Mouse (Mus musculus) T-helper 1 cell (primary cell): ENCODE measurements at regions not wholly inside any gene's neighbourhood (a gene's known extent, or its start where the extent isn't known, plus 50 kb on each side); places are given as distances from the start of the nearest gene placed in this dataset.

ENCODE experiments used
- in situ Hi-C: fragments of 300-600 bp; cut with MboI, MseI; formaldehyde crosslinking; loops from one replicate; pipeline ENCODE4 v1.15.1; 2025; ENCODE audit warnings: high pct_unique_total_duplicates

DNA sequence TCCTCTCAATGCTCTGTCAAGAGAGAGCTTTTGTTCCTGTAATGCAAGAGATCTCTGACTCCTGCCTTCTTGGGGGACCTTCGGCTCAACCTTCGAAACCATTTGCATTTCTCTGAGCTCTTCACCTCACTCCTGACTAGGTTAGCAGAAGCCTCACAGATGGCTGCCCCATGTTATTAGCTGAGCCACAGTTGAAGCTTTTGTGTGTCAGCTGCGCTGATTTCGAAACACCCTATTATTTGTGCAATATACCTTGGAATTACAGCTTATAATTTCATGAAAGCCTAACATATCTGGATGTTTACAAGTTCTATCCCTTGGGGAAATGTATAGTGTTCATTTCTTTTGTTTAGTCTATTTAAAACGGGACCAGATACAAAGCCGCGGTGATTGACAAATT is 338.7 kb upstream of the 4930535I16Rik start:
- in situ Hi-C loops: no loop called here

DNA sequence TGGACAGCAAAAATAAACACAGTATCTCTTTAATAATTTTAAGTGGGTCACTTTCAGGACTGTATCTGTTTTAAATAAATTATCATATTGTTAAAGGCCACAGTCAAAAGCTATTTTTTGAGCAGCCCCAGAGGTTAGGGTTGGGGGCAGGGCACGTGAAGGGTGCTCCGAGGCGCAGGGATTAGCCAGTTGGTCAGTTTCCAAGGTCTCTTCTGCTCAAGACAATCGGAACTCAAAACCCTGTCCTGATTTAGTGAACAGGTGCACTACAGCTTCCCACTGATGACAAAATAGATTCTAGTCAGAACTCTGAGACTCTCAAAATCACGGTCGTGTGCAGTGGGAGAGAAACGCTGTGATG is 337.3 kb upstream of the 4930535I16Rik start:
- in situ Hi-C loops: no loop called here

DNA sequence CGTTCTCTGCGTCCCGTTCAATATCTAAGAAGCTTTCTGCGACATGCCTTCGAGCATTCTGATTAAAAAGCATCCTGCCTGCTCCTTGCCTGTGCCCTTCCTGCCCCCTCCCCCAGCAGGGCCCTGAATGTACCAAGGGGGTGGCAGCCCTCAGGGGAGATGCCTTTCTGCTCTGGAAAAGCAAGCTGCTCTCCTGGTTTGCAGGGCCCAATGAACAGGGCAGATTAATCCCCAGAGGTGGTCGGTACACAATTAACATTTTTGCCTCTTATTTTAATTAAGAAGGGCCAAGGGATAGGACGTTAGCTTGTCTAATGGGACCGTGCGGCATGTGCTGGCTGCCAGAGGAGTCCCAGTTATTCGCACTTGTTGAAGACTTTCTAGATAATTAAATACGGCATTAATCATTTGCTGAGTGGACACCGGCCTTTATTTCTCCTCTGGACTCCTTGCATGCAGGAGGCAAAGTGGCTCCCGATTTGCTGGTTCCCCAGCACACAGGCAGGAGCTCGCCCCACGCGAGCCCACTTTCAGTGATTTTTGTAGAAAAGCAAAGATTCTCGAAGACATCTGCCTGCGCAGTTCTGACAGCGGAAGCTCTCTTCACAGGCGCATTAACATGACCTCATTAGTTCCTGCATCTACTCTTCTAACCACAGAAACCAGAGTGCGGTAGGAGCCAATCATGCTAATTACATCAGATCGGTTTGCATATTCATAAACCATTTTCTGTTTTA is 336.8 kb upstream of the 4930535I16Rik start:
- in situ Hi-C loops: no loop called here

DNA sequence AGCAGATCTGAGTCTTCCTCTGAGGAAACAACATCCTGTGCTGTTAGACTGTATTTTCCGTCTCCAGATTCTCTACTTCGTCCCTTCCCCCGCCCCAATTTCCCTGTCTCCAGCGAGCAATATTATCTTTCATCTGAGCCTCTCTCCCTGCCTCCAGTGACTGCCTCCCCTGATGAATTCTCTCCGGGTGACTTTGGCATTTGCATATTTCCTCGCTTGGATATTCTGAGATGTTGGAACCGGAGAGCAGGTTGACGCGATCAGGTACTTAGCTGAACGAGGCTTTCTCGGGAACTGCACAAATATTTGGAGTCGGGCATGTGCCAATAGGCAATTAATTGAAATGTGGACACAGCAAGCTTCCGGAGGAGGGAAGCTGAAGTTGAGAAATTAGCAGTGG is 323.8 kb upstream of the 4930535I16Rik start:
- in situ Hi-C loops: loop anchor here (25.0 kb wide), 1 partner anchor 421 kb away; the partner anchor contains the start of gene Pou3f1

DNA sequence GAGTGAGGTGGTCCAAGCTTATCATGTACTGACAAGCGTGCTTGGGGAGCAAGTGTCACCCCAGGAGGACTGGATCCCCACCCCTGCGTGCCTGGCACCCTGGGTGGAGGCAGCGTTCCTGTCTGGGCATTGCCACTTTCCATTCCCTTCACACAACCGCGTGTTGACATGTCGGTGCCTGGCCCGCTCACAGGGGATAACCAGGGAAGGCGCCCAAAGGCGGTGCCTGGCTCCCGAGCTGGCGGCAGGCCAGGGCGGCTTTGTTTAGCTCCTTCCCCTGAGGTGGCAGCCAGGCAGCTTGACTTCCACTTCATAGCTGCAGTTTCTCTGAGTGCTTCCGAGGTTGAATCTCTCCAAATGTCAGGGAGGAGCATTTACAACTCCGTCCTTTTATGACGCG is 318.7 kb upstream of the 4930535I16Rik start:
- in situ Hi-C loops: loop anchor here (25.0 kb wide), 1 partner anchor 426 kb away; the partner anchor contains the start of gene Pou3f1

DNA sequence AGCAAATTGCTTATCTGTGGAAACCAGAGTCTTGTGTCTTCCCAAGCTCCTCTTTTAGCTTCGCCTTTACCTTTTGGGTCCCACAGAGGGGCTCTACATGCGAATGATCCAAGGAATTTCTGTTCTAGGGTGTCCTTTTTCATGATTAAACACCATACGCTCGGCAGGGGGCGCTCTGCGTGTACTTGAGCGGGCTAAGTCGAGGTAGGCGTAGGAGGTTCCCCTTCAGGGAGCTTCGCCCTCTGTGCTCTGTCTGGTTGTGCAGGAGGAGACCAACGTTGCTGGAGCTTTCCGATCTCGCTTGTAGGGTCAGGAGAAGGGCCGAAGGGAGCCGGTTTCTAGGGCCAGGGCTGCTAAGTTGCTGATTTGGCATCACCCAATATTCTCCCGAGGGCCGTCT is 310.7 kb upstream of the 4930535I16Rik start:
- in situ Hi-C loops: loop anchor here (25.0 kb wide), 1 partner anchor 434 kb away; the partner anchor contains the start of gene Pou3f1

DNA sequence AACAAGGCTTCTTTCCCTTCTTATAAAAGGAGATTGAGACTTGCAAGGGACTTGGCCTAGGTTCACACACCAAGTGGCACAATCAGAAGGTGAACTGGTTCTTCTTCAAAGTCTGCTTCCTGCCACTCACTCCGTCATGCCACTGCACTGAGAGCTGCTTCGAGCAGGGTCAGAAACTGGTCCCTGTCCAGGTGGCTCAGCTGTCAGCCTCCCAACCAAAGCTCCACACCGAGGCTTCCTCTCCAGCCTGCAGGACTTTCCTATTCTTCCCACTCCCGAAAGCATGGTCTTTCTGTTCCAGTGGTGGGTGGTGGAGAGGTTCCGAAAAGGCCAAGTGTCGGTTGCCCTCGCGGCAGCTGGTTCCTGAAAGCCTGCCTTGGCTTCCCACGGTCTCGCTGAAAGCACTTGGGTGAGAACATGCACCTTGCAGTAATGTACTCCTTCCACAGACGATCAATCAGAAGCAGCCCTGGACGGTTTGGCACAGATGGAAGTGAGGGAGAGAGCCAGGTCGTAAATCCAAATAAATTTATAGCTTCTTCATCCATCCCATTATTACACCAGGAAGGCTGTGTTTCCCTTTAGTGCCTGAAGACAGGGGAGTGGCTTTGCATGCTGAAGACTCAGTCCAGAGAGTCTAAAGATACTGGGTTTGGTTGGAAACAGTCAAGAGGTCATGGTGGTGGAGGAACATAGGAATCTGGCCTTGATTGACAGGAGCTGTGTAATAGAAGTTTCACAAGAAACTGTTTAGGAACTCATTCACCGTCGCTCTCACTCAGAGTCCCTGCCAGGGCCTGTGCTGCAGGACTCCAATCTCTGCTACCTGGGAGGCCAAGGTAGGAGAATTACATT is 306.1 kb upstream of the 4930535I16Rik start:
- in situ Hi-C loops: no loop called here

DNA sequence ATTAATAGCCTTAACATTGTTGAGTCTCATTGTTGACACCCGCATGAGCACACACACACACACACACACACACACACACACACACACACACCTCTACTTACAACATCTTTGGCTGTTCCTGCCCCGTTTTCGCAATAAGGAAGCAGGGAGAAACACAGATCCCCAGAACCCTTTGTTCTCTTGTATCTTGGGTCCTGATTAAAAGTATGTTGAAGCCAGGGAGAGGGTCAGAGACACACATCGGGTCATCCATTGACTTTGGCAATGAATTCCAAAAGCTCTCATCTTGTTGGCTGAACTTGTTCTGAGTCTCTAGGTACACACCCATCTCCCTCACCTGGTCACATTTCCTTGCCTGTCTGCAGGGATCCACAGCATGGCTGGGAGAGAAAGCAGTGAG is 303.9 kb upstream of the 4930535I16Rik start:
- in situ Hi-C loops: no loop called here

DNA sequence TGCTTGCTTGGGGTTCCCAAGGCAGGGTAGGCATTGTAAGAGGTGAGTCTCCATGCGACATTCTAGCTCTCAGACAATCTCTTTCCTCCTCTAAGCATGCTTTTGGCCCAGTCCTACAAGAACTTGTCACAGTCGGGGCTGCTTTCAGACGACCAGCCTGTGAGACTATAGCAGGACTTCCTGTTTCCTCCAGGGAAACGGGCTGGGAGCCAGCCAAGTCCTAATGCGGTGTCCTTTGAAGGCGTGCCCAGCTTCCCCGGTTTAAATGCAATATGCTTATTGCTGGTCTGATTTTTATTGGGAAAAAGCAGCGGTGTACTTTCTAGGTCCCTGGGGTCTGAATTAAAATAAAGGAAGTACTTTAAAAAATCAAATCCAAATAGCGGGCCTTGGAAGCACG is 299.4 kb upstream of the 4930535I16Rik start:
- in situ Hi-C loops: no loop called here

DNA sequence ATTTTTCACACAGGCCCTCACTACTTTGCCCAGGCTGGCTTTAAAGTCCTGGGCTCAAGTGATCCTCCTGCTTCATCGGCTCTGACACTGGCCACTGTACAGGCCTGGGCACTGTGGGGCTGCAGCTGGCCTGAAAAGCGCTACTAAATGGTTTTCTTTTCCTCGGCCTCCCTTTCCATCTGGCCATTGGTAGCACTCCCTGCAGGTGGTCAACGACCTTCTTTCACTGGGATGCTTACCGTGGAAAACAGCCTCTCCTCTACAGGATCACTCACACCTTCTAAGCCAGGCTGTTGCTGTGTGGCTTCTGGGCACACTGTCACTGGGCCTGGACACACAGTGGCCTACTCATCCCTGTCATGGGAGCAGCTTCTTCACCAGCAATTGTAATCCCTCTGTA is 298.5 kb upstream of the 4930535I16Rik start:
- in situ Hi-C loops: no loop called here

DNA sequence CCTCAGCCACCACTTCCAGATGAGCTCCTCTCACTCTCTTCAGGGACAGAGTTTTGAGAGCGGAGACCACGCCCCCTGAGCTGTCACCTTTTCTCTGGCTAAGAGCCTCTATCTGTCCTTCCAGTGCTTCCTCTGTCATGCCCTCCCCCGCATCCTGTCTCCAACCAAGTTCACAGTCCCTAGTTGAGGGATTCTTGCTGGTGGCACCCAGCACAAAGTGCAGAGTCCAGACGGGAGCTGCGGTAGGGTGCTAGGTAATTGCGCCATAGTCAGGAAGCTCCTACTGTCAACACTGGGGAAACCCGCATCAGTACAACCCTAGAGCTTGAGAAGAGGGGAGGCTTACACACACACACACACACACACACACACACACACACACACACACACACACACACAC is 297.3 kb upstream of the 4930535I16Rik start:
- in situ Hi-C loops: no loop called here

DNA sequence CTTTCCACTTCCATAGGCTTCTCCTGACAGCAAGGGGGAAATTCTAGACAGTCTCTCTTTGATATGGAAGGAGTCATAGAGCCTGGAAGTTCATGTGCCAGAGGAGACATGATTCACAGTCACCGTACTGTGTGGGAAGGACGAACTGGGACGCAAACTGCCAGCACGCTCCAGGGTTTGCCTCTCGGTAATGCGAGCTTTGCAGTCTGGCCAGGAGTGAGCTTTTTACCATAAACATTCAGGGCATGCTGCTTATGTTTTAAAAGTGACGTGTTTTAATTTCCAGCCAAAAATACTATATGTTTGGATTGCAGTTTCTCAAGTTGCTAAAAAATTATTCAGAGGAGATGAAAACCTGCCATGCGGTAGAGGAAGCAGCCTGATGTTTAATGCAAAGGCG is 292.3 kb upstream of the 4930535I16Rik start:
- in situ Hi-C loops: no loop called here

DNA sequence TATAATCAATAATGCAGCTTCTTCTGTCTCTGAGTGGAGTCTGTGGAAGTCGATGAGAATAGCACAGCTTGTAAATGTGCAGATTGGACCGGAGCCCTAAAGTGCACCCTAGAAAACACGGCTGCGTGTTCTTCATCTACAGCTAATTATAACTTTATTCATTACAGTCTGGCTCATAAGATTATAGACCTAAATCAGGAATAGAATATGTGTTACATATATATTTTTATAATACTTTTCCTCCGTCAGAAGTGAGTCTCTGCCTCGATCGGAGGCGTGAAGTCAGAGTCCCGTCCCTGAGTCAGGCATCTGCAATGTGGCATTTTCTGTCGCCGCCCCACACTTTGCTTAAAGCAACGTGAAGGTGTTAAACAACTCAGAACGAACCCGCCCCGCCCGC is 288.7 kb upstream of the 4930535I16Rik start:
- in situ Hi-C loops: loop anchor here (10.0 kb wide), 1 partner anchor 278 kb away; no protein-coding TSS in a partner anchor

DNA sequence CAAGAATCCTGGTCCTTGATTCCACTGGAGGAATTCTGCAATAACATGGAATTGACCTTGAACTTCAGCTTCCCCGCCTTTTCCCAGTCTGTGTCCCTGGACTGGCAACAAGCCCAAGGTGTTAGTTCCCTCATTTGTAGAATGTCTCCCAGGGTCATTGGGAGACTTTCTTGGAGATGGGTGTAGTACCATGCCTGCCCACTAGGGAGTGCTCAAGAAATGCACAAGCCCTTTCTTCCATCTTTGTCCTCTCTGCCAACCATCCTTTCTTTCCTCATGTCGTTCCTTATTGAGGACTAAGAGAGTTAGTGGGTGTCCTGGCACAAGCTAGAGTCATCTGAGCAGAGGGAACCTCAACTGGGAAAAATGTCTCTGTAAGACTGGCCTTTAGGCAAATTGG is 285.9 kb upstream of the 4930535I16Rik start:
- in situ Hi-C loops: loop anchor here (10.0 kb wide), 1 partner anchor 281 kb away; no protein-coding TSS in a partner anchor

DNA sequence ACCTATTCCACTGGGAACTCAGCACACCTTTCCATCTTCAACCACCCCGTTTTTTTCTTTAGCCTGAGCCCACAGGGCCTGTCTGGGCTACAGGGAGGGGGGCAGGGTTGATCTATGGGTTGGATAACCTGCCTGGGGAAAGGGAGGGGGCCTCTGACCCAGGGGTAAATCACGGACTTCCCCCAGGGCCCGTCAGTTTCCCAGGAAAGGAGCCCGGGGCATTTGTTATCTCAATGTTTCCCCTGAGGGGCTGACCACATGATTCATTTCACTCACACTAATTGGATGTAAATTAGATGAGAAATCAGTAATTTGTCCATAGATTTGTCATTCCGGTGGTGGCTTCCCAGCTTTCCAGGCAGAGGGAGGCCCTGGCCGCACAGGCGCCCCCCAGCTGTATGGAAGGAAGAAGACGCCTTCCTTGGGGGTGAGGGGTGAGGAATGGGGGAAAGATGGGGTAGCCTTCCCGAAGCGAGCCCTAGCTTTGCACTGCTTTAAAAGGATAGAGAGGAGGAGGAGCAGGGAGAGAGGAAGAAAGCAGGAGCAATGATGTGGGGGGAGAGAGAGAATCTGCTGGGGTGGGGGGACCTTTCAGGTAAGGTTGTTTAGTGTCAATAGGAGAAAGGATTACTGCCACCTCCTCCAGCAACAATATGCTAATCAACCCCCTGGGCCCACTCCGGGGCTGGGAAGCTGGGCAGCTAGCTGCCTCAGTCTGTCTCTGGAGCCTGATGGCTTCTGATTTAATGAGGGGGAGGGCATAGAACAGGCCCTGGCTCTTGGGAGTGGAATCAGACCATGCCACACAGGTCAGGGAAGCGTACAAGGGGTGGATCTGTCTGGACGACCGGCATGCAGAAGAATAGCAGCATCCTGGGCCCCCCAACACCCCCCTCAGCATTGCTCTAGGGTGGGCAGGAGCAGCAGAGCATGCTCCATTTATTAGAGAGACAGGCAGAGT is 282.3 kb upstream of the 4930535I16Rik start:
- in situ Hi-C loops: loop anchor here (10.0 kb wide), 1 partner anchor 285 kb away; no protein-coding TSS in a partner anchor

DNA sequence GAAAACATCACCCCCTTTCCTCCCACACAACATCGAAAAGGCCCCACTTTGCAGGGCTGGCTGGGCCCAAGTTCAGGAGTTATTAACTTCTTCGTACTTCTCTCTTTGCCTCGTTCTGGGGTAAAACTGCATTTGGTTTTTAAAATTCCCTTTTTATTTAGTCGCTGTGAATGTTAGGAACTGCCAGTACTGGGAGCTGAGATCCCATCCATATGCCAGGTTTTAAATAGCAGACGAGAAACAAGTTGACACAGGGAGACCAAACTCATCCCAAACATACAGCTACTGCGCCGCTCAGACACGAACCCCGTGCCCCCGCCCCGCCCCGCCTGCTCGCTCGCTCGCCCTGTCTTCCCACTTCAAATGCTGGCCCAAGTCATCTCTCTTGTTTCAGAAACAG is 281.0 kb upstream of the 4930535I16Rik start:
- in situ Hi-C loops: no loop called here

DNA sequence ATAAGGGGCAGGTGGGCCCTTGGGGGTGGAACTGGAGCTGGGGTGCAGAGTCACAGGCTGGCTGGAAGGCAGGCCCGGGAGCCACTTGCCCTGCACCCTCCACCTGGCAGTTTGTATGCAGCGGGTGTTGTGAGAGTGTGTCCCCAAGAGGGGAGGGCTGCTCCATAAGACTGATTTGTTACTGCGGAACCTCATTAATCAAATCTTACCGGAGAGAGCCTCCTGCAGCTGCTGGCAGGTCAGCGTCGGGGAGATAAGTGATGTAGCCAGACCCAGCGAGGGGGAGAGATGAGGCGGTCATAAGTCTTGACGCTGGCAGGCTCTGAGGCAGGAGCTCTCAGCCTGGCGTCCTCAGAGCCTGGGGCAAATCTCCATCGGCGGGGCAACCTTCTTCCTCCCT is 278.9 kb upstream of the 4930535I16Rik start:
- in situ Hi-C loops: no loop called here

DNA sequence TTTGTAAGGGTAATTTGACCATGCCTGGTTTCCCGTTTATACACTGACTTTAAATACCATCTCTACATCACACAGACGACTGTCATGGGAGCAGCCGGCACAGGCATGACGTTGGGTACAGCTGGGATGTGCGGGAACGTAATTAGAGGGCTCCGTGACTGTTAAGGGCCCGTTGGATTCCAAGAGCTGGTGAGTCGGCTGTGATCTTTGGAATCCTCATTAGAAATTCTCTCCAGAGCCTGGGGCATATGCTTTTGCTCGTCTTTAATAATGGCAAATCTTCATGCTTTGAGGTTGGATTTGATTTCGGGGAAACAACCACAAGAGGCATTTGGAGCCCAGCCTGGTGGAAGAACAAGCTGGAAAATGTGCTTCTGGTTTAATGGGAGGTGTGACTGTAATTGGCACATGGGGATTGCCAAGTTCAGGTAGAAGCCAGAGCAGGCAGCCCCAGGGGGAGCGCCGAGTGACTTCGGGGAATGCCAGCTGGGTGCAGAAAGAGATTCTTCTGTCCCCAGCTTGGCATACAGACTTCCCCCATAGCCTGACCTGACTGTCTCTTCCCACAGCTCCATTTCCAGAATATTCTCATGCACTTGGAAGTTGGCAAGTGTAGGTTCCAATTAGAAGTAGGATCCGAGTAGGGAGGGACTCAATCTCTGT is 275.4 kb upstream of the 4930535I16Rik start:
- in situ Hi-C loops: no loop called here

DNA sequence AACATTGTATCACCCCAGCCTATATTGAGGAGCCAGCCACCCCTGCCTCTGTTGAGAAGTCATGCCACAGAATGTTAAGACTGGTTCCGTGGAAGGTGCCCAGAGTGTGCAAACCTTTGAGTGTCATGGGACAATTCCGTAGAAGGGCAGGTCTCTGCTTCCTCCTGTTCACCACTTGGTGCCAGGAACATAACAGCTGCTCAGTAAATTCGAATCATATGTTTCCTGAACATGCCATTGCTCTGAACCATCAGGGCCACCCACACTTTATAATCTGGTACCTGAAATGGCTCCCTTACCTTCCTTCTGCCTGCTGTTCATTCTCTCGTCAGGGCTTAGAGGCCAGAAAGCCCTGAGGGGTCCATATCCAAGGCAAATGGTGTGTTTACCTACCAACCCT is 273.0 kb upstream of the 4930535I16Rik start:
- in situ Hi-C loops: no loop called here

DNA sequence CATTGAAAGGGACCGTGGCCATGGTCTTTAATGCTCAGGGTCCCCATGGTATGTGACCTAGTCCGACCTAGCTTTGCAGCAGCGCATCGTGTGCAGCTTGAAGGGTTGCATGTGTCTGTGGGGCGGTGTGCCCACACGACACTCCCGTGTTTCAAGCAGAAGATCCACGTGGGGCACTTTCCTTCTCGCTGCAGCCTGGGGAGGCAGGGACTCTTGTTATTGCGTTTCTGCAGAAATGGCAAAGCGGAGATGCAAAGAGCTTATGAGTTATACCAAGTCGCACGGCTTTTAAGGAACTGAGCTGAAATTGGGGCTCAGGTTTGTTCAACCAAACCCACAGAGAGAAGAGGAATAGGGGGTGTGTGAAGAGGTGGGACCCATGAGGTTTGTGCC is 272.2 kb upstream of the 4930535I16Rik start:
- in situ Hi-C loops: no loop called here
